Mouse (Mus musculus): Measurements from ENCODE around the gene Hk2.

GRCm38 (mm10) chr6:82747085-82747484, 27.2 kb downstream of the Hk2 start:
- TF ChIP-seq POLR2A (IDR thresholded peaks at IDR 0.05; ENCODE audit: borderline replicate concordance, low read depth, low read length) (no peak), CTCF (IDR thresholded peaks at IDR 0.05; ENCODE audit: low read depth, low read length) (no peak)

Measured in bone marrow macrophage, adult 2 months (primary cell).